Mouse (Mus musculus): ENCODE data around the gene Itga9. TPM values are rescaled to one million over a fixed set of nuclear protein-coding genes. Genes with fewer than 3 reads are reported as not detected.
A peak's percentile ranks its signal among the peaks of the same experiment; 100 is the strongest.

The Itga9 gene
- polyA plus RNA-seq, 1 experiment from 2014 or later, result 4.8 TPM

GRCm38 (mm10) chr9:118713515-118713914 is 107.0 kb downstream of the Itga9 start:
- DNase-seq (no peak), ATAC-seq (no peak)
- Histone ChIP-seq H3K9me3 (ENCODE audit: low read length) (no peaks in the 10 kb centered on the region), H3K4me1 (ENCODE audit: insufficient read depth) (no peaks in the 10 kb centered on the region), H3K36me3 (replicated peaks; ENCODE audit: insufficient read depth, low read length) (no peaks in the 10 kb centered on the region), H3K27me3 (ENCODE audit: insufficient read depth, low read length) (no peaks in the 10 kb centered on the region), H3K9ac (replicated peaks) (no peak overlapping the region), H3K4me2 (ENCODE audit: low read depth, low read length) (no peak overlapping the region), H3K4me3 (ENCODE audit: low read depth, low read length) (no peak overlapping the region), H3K27ac (ENCODE audit: low read depth) (no peak overlapping the region)
- WGBS (ENCODE audit: insufficient replicate concordance), result 79% methylated on average over 8 of the region's 8 CpGs
- no peak for TF ChIP-seq CTCF (IDR thresholded peaks at IDR 0.05; ENCODE audit: low read depth)
- TF ChIP-seq EP300 (IDR thresholded peaks at IDR 0.05; ENCODE audit: low read depth), result no peak

GRCm38 (mm10) chr9:118714536-118714935 is 108.0 kb downstream of the Itga9 start:
- Histone ChIP-seq H3K4me1 (ENCODE audit: insufficient read depth) (no peaks in the 10 kb centered on the region), H3K27ac (ENCODE audit: low read depth) (no peak overlapping the region), H3K4me2 (ENCODE audit: low read depth, low read length) (no peak overlapping the region), H3K9me3 (ENCODE audit: low read length) (no peaks in the 10 kb centered on the region), H3K36me3 (replicated peaks; ENCODE audit: insufficient read depth, low read length) (no peaks in the 10 kb centered on the region), H3K9ac (replicated peaks) (no peak overlapping the region), H3K27me3 (ENCODE audit: insufficient read depth, low read length) (no peaks in the 10 kb centered on the region), H3K4me3 (ENCODE audit: low read depth, low read length) (no peak overlapping the region)
- WGBS (ENCODE audit: insufficient replicate concordance), result 79% methylated on average over 5 of the region's 5 CpGs
- no peak for TF ChIP-seq EP300 (IDR thresholded peaks at IDR 0.05; ENCODE audit: low read depth)
- no peak for TF ChIP-seq CTCF (IDR thresholded peaks at IDR 0.05; ENCODE audit: low read depth)
- DNase-seq (no peak), ATAC-seq (no peak)

- no peak overlapping the region for H3K4me3 ChIP-seq (ENCODE audit: low read depth, low read length)
- WGBS (ENCODE audit: insufficient replicate concordance), result 31% methylated on average over 9 of the region's 9 CpGs
- no peak overlapping the region for H3K4me2 ChIP-seq (ENCODE audit: low read depth, low read length)
- TF ChIP-seq EP300 (IDR thresholded peaks at IDR 0.05; ENCODE audit: low read depth), result no peak
- peak; percentile 28 for TF ChIP-seq CTCF (IDR thresholded peaks at IDR 0.05; ENCODE audit: low read depth)
- H3K9me3 ChIP-seq (ENCODE audit: low read length), result no peaks in the 10 kb centered on the region
- H3K27ac ChIP-seq (ENCODE audit: low read depth), result peak overlapping the region; percentile 35; the same call in 1 of the 2 replicates
- no peak overlapping the region for H3K9ac ChIP-seq (replicated peaks)
- no peaks in the 10 kb centered on the region for H3K36me3 ChIP-seq (replicated peaks; ENCODE audit: insufficient read depth, low read length)
- H3K4me1 ChIP-seq (ENCODE audit: insufficient read depth), result no peaks in the 10 kb centered on the region
- ATAC-seq (peak; percentile 48; the same call in 1 of the 2 replicates), DNase-seq (no peak)
- H3K27me3 ChIP-seq (ENCODE audit: insufficient read depth, low read length), result no peaks in the 10 kb centered on the region
Measured at GRCm38 (mm10) chr9:118715971-118716628, 109.6 kb downstream of the Itga9 start.

GRCm38 (mm10) chr9:118717436-118717835 is 110.9 kb downstream of the Itga9 start:
- H3K36me3 ChIP-seq (replicated peaks; ENCODE audit: insufficient read depth, low read length), result no peaks in the 10 kb centered on the region
- ATAC-seq (no peak), DNase-seq (no peak)
- no peak for TF ChIP-seq CTCF (IDR thresholded peaks at IDR 0.05; ENCODE audit: low read depth)
- TF ChIP-seq EP300 (IDR thresholded peaks at IDR 0.05; ENCODE audit: low read depth), result no peak
- no peak overlapping the region for H3K4me3 ChIP-seq (ENCODE audit: low read depth, low read length)
- no peak overlapping the region for H3K27ac ChIP-seq (ENCODE audit: low read depth)
- H3K4me1 ChIP-seq (ENCODE audit: insufficient read depth), result no peaks in the 10 kb centered on the region
- no peak overlapping the region for H3K4me2 ChIP-seq (ENCODE audit: low read depth, low read length)
- H3K9ac ChIP-seq (replicated peaks), result no peak overlapping the region
- no peaks in the 10 kb centered on the region for H3K27me3 ChIP-seq (ENCODE audit: insufficient read depth, low read length)
- 64% methylated on average over 3 of the region's 3 CpGs for WGBS (ENCODE audit: insufficient replicate concordance)
- no peaks in the 10 kb centered on the region for H3K9me3 ChIP-seq (ENCODE audit: low read length)

- DNase-seq (no peak), ATAC-seq (no peak)
- Histone ChIP-seq H3K27ac (ENCODE audit: low read depth) (no peak overlapping the region), H3K36me3 (replicated peaks; ENCODE audit: insufficient read depth, low read length) (no peaks in the 10 kb centered on the region), H3K9me3 (ENCODE audit: low read length) (no peaks in the 10 kb centered on the region), H3K27me3 (ENCODE audit: insufficient read depth, low read length) (no peaks in the 10 kb centered on the region), H3K4me1 (ENCODE audit: insufficient read depth) (no peaks in the 10 kb centered on the region), H3K4me2 (ENCODE audit: low read depth, low read length) (no peak overlapping the region), H3K4me3 (ENCODE audit: low read depth, low read length) (no peak overlapping the region), H3K9ac (replicated peaks) (no peak overlapping the region)
- WGBS (ENCODE audit: insufficient replicate concordance), result 78% methylated on average over 2 of the region's 2 CpGs
- TF ChIP-seq EP300 (IDR thresholded peaks at IDR 0.05; ENCODE audit: low read depth) (no peak), CTCF (IDR thresholded peaks at IDR 0.05; ENCODE audit: low read depth) (no peak)
Measured at GRCm38 (mm10) chr9:118718511-118718910, 112.0 kb downstream of the Itga9 start.

GRCm38 (mm10) chr9:118721056-118721455 is 114.6 kb downstream of the Itga9 start:
- Histone ChIP-seq H3K9me3 (ENCODE audit: low read length) (no peaks in the 10 kb centered on the region), H3K9ac (replicated peaks) (no peak overlapping the region), H3K4me2 (ENCODE audit: low read depth, low read length) (no peak overlapping the region), H3K27ac (ENCODE audit: low read depth) (no peak overlapping the region), H3K4me1 (ENCODE audit: insufficient read depth) (no peaks in the 10 kb centered on the region), H3K4me3 (ENCODE audit: low read depth, low read length) (no peak overlapping the region), H3K27me3 (ENCODE audit: insufficient read depth, low read length) (no peaks in the 10 kb centered on the region), H3K36me3 (replicated peaks; ENCODE audit: insufficient read depth, low read length) (no peaks in the 10 kb centered on the region)
- WGBS (ENCODE audit: insufficient replicate concordance), result 85% methylated on average over 6 of the region's 6 CpGs
- TF ChIP-seq EP300 (IDR thresholded peaks at IDR 0.05; ENCODE audit: low read depth) (no peak), CTCF (IDR thresholded peaks at IDR 0.05; ENCODE audit: low read depth) (no peak)
- no peak for DNase-seq
- ATAC-seq, result no peak

All from liver, postnatal 0 days (tissue).